Mouse (Mus musculus): Measurements from ENCODE around the gene Akap1. TPM values are rescaled to one million over a fixed set of nuclear protein-coding genes. Genes with fewer than 3 reads are reported as not detected.

Gene Akap1
- polyA plus RNA-seq, 2 experiments: 14.9 to 31.4 TPM

- H3K36me3 ChIP-seq (ENCODE audit: control insufficient read depth, insufficient read depth, low read length): no peaks in the 10 kb centered on the region
- WGBS: 59% methylated on average over 3 of the region's 3 CpGs
- ATAC-seq (ENCODE audit: low FRiP score, low read depth): no peak
- no peak overlapping the region for H3K27ac ChIP-seq (replicated peaks; ENCODE audit: low read depth, low read length)
- H3K4me2 ChIP-seq (replicated peaks; ENCODE audit: low read depth, low read length, severe bottlenecking): no peak overlapping the region
- no peak overlapping the region for H3K9ac ChIP-seq (ENCODE audit: low read depth, low read length, severe bottlenecking)
- H3K4me1 ChIP-seq (ENCODE audit: control insufficient read depth, insufficient read depth, low read length): peaks cover 17% of the 10 kb centered on the region
- H3K4me3 ChIP-seq (replicated peaks; ENCODE audit: low read length): no peak overlapping the region
- no peak for TF ChIP-seq POLR2A (IDR thresholded peaks at IDR 0.05; ENCODE audit: borderline replicate concordance, extremely low read depth, insufficient read depth, insufficient read length)
- H3K27me3 ChIP-seq (ENCODE audit: control insufficient read depth, insufficient read depth, low read length): no peaks in the 10 kb centered on the region
- H3K9me3 ChIP-seq (ENCODE audit: control insufficient read depth, low read length): no peaks in the 10 kb centered on the region
- DNase-seq (ENCODE audit: low spot score): no peak
Measured at GRCm38 (mm10) chr11:88861060-88861459, 3.3 kb downstream of the Akap1 start.

GRCm38 (mm10) chr11:88860641-88861040 is 3.7 kb downstream of the Akap1 start:
- no peaks in the 10 kb centered on the region for H3K27me3 ChIP-seq (ENCODE audit: control insufficient read depth, insufficient read depth, low read length)
- ATAC-seq (ENCODE audit: low FRiP score, low read depth): no peak
- H3K9ac ChIP-seq (ENCODE audit: low read depth, low read length, severe bottlenecking): no peak overlapping the region
- H3K4me2 ChIP-seq (replicated peaks; ENCODE audit: low read depth, low read length, severe bottlenecking): no peak overlapping the region
- H3K4me1 ChIP-seq (ENCODE audit: control insufficient read depth, insufficient read depth, low read length): peaks cover 21% of the 10 kb centered on the region
- no peak for DNase-seq (ENCODE audit: low spot score)
- WGBS: 85% methylated on average over 3 of the region's 3 CpGs
- no peak overlapping the region for H3K4me3 ChIP-seq (replicated peaks; ENCODE audit: low read length)
- no peaks in the 10 kb centered on the region for H3K36me3 ChIP-seq (ENCODE audit: control insufficient read depth, insufficient read depth, low read length)
- H3K27ac ChIP-seq (replicated peaks; ENCODE audit: low read depth, low read length): no peak overlapping the region
- H3K9me3 ChIP-seq (ENCODE audit: control insufficient read depth, low read length): no peaks in the 10 kb centered on the region
- no peak for TF ChIP-seq POLR2A (IDR thresholded peaks at IDR 0.05; ENCODE audit: borderline replicate concordance, extremely low read depth, insufficient read depth, insufficient read length)

GRCm38 (mm10) chr11:88857311-88858005 is 6.9 kb downstream of the Akap1 start:
- Histone ChIP-seq H3K4me3 (replicated peaks; ENCODE audit: low read length) (no peak overlapping the region), H3K4me1 (ENCODE audit: control insufficient read depth, insufficient read depth, low read length) (peaks cover 17% of the 10 kb centered on the region), H3K9ac (ENCODE audit: low read depth, low read length, severe bottlenecking) (no peak overlapping the region), H3K27ac (replicated peaks; ENCODE audit: low read depth, low read length) (no peak overlapping the region; the same call in 1 of the 2 replicates), H3K27me3 (ENCODE audit: control insufficient read depth, insufficient read depth, low read length) (no peaks in the 10 kb centered on the region), H3K4me2 (replicated peaks; ENCODE audit: low read depth, low read length, severe bottlenecking) (no peak overlapping the region), H3K9me3 (ENCODE audit: control insufficient read depth, low read length) (no peaks in the 10 kb centered on the region), H3K36me3 (ENCODE audit: control insufficient read depth, insufficient read depth, low read length) (no peaks in the 10 kb centered on the region)
- no peak for TF ChIP-seq POLR2A (IDR thresholded peaks at IDR 0.05; ENCODE audit: borderline replicate concordance, extremely low read depth, insufficient read depth, insufficient read length)
- 58% methylated on average over 3 of the region's 3 CpGs for WGBS
- DNase-seq (ENCODE audit: low spot score) (no peak), ATAC-seq (ENCODE audit: low FRiP score, low read depth) (no peak)

- H3K36me3 ChIP-seq (ENCODE audit: control insufficient read depth, insufficient read depth, low read length): no peaks in the 10 kb centered on the region
- no peaks in the 10 kb centered on the region for H3K27me3 ChIP-seq (ENCODE audit: control insufficient read depth, insufficient read depth, low read length)
- peak; percentile 72 for ATAC-seq (ENCODE audit: low FRiP score, low read depth)
- WGBS: 29% methylated on average over 2 of the region's 2 CpGs
- H3K9ac ChIP-seq (ENCODE audit: low read depth, low read length, severe bottlenecking): no peak overlapping the region
- H3K27ac ChIP-seq (replicated peaks; ENCODE audit: low read depth, low read length): peak overlapping the region; percentile 61; the same call in 1 of the 2 replicates
- TF ChIP-seq POLR2A (IDR thresholded peaks at IDR 0.05; ENCODE audit: borderline replicate concordance, extremely low read depth, insufficient read depth, insufficient read length): no peak
- no peak overlapping the region for H3K4me2 ChIP-seq (replicated peaks; ENCODE audit: low read depth, low read length, severe bottlenecking)
- no peaks in the 10 kb centered on the region for H3K9me3 ChIP-seq (ENCODE audit: control insufficient read depth, low read length)
- DNase-seq (ENCODE audit: low spot score): peak; percentile 61
- H3K4me3 ChIP-seq (replicated peaks; ENCODE audit: low read length): no peak overlapping the region
- H3K4me1 ChIP-seq (ENCODE audit: control insufficient read depth, insufficient read depth, low read length): peaks cover 17% of the 10 kb centered on the region
Measured at GRCm38 (mm10) chr11:88856383-88856782, 8.0 kb downstream of the Akap1 start.

GRCm38 (mm10) chr11:88855795-88856194 is 8.6 kb downstream of the Akap1 start:
- Histone ChIP-seq H3K27ac (replicated peaks; ENCODE audit: low read depth, low read length) (peak overlapping the region; percentile 61; the same call in 1 of the 2 replicates), H3K4me1 (ENCODE audit: control insufficient read depth, insufficient read depth, low read length) (peaks cover 17% of the 10 kb centered on the region), H3K27me3 (ENCODE audit: control insufficient read depth, insufficient read depth, low read length) (no peaks in the 10 kb centered on the region), H3K4me3 (replicated peaks; ENCODE audit: low read length) (no peak overlapping the region), H3K9me3 (ENCODE audit: control insufficient read depth, low read length) (no peaks in the 10 kb centered on the region), H3K36me3 (ENCODE audit: control insufficient read depth, insufficient read depth, low read length) (no peaks in the 10 kb centered on the region), H3K9ac (ENCODE audit: low read depth, low read length, severe bottlenecking) (no peak overlapping the region), H3K4me2 (replicated peaks; ENCODE audit: low read depth, low read length, severe bottlenecking) (no peak overlapping the region)
- DNase-seq (ENCODE audit: low spot score): no peak
- WGBS: 46% methylated on average over 4 of the region's 4 CpGs
- no peak for TF ChIP-seq POLR2A (IDR thresholded peaks at IDR 0.05; ENCODE audit: borderline replicate concordance, extremely low read depth, insufficient read depth, insufficient read length)
- ATAC-seq (ENCODE audit: low FRiP score, low read depth): no peak
